Mouse (Mus musculus): ENCODE results near the gene Adi1. TPM values are rescaled to one million over a fixed set of nuclear protein-coding genes. Genes with fewer than 3 reads are reported as not detected.

Gene Adi1
- polyA plus RNA-seq, 1 experiment from 2014 or later: 45.5 TPM

DNA sequence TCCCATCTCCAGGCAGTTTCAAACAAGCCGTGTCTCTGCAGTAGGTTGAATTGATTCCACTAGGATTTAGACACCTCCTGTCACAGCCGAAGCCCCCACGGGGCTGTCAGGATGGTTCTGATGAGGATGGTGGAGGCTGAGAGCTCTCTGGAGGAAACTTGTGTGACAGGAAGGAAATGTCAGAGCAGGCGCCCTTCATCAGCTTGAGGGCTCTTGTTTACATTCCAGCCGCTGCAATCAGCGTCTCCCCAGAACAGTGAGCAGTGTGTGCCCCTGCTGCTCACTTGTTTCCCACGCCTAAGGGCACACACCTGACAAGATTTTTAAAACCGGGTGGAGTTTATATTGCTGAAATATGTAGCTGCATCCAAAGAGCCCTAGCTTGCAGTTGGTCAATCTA lies 7.7 kb upstream of the Adi1 start:
- 59% methylated on average over 8 of the region's 8 CpGs for WGBS
- DNase-seq (ENCODE audit: low spot score): no peak
- Histone ChIP-seq H3K4me1 (replicated peaks) (peaks cover 10% of the 10 kb centered on the region), H3K4me3 (no peak overlapping the region), H3K36me3 (0 out of 2 replicates have a peak, but pooled peaks cover 2% of the 10 kb centered on the region), H3K27me3 (ENCODE audit: insufficient read depth, poor library complexity, severe bottlenecking) (no peaks in the 10 kb centered on the region), H3K9me3 (no peaks in the 10 kb centered on the region), H3K27ac (no peak overlapping the region)

DNA sequence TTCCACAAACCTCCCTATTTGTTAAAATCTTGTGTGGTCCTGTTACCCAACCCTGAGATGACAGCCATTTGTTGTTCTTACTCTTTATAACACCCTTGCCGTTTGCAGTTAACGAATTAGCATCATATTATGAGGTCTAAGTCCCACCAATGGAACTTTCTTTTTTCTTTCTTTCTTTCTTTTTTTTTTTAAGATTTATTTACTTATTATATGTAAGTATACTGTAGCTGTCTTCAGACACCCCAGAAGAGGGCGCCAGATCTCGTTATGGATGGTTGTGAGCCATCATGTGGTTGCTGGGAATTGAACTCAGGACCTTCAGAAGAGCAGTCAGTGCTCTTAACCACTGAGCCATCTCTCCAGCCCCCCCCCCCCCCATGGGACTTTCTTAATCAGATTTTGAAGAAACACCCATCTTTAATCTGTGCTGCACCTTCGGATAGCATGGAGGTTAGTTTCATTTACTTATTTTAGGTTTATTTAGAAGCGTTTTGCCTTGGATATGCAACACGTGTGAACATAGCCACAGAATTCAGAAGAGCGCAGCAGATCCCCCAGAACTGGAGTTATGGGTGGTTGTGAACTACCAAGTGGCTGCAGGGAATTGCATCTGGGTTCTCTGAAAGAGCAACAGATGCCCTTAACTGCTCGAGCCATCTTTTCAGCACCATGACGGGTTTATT lies 852 bp upstream of the Adi1 start:
- 88% methylated on average over 10 of the region's 10 CpGs for WGBS
- DNase-seq (ENCODE audit: low spot score): no peak
- Histone ChIP-seq H3K4me1 (replicated peaks) (peaks cover 18% of the 10 kb centered on the region), H3K27ac (no peak overlapping the region), H3K4me3 (peak overlapping the region; percentile 63; the same call in 1 of the 2 replicates), H3K27me3 (ENCODE audit: insufficient read depth, poor library complexity, severe bottlenecking) (no peaks in the 10 kb centered on the region), H3K9me3 (no peaks in the 10 kb centered on the region), H3K36me3 (peaks cover 17% of the 10 kb centered on the region)

DNA sequence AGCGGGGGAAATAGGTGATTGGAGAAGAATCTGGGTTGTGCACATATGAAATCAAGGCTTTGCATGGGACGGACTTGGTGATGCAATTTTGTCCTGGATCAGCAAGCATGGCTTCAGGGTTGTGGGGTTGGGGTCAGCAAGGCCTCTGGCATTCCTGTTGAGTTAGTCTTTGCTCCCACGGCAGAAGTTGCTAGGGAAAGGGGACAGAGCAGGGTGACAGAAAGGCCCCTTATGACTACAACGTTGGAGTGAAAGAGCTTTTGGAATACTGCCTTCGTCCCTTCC lies 836 bp downstream of the Adi1 start:
- no peak for DNase-seq (ENCODE audit: low spot score)
- no peaks in the 10 kb centered on the region for H3K27me3 ChIP-seq (ENCODE audit: insufficient read depth, poor library complexity, severe bottlenecking)
- no peaks in the 10 kb centered on the region for H3K9me3 ChIP-seq
- H3K27ac ChIP-seq: peak overlapping the region; percentile 94
- peak overlapping the region; percentile 63 for H3K4me3 ChIP-seq
- H3K4me1 ChIP-seq (replicated peaks): peaks cover 18% of the 10 kb centered on the region
- H3K36me3 ChIP-seq: peaks cover 19% of the 10 kb centered on the region
- 64% methylated on average over 5 of the region's 5 CpGs for WGBS

DNA sequence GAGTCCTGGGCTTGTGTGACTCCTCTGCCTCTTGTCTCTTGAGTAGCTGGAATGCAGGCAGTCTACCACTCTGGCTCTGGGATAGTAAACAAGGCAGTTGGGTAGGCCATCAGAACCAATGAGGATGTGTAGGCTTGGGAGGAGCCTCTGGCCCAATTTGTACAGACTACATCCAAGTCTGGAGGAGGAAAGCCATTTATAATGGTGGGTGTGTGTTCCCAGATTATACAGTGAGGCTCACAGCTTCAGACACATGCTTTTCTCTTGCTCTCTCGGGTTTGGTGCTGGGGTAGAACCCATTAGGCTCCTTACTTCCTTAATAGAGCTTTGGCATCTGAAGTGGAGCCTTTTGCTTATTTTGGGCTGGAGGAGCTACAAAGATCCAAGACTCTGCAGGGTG lies 9.6 kb downstream of the Adi1 start:
- H3K27ac ChIP-seq: no peak overlapping the region
- no peaks in the 10 kb centered on the region for H3K9me3 ChIP-seq
- no peak for DNase-seq (ENCODE audit: low spot score)
- no peak overlapping the region for H3K4me3 ChIP-seq
- H3K27me3 ChIP-seq (ENCODE audit: insufficient read depth, poor library complexity, severe bottlenecking): no peaks in the 10 kb centered on the region
- H3K36me3 ChIP-seq: peaks cover 40% of the 10 kb centered on the region
- peaks cover 10% of the 10 kb centered on the region for H3K4me1 ChIP-seq (replicated peaks)
- 86% methylated on average over 1 of the region's 1 CpGs for WGBS

DNA sequence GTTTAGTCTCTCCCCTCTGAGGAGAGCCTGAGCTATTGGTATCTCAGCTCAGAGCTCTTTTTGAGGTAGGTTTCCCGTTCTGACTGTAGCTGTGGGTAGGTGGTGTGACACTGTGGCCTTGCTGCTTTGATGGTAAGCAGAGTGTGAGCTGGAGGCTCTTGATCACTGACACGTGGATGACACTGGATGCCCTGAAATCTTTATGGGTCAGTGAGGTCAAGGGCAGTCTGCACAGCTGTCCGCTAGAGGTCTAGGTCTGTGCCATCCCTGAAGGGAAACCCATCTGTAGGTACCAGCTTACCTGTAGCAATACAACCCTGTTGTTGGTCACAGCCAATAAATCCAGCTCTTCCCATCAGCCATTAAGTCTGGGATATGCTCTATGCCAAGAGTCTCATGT lies 10.7 kb downstream of the Adi1 start:
- H3K27me3 ChIP-seq (ENCODE audit: insufficient read depth, poor library complexity, severe bottlenecking): no peaks in the 10 kb centered on the region
- no peak overlapping the region for H3K4me3 ChIP-seq
- H3K4me1 ChIP-seq (replicated peaks): peaks cover 10% of the 10 kb centered on the region
- H3K27ac ChIP-seq: no peak overlapping the region
- H3K9me3 ChIP-seq: no peaks in the 10 kb centered on the region
- 69% methylated on average over 3 of the region's 3 CpGs for WGBS
- DNase-seq (ENCODE audit: low spot score): no peak
- peaks cover 51% of the 10 kb centered on the region for H3K36me3 ChIP-seq

DNA sequence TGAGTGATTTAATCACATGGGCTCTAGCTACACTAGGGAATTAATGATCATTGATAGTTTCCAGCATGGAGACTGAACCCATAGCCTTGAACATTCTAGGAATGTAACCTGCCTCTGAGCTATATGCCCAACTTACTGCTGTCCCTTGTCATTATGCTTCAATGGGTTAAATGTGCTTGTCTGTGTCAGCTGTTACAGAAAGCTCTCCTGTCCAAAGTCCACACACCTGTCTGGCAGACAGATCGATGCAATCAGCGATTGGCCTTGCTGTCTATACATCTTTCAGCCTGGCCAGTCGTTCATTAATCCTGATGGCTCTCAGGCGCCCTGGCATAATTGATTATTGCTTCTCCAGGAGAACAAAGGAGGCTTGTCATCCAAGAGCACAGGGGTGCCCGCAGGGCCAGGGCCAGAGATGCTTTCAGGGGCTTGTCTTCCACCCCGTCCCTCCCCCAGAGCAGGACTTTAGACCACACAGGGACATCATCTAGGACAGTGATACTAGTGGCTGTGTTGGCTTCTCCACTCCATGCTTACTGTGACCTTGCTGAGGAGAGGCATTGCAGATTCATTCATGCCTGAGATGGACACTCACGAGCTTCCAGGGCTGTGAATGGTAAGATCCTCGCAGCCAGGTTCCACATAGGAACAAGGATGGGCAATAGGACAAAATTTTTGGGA lies 11.3 kb downstream of the Adi1 start:
- Histone ChIP-seq H3K9me3 (no peaks in the 10 kb centered on the region), H3K4me3 (no peak overlapping the region), H3K27ac (peak overlapping the region; percentile 62; the same call in 1 of the 2 replicates), H3K27me3 (ENCODE audit: insufficient read depth, poor library complexity, severe bottlenecking) (no peaks in the 10 kb centered on the region), H3K4me1 (replicated peaks) (peaks cover 10% of the 10 kb centered on the region), H3K36me3 (peaks cover 51% of the 10 kb centered on the region)
- DNase-seq (ENCODE audit: low spot score): no peak
- 61% methylated on average over 8 of the region's 8 CpGs for WGBS

DNA sequence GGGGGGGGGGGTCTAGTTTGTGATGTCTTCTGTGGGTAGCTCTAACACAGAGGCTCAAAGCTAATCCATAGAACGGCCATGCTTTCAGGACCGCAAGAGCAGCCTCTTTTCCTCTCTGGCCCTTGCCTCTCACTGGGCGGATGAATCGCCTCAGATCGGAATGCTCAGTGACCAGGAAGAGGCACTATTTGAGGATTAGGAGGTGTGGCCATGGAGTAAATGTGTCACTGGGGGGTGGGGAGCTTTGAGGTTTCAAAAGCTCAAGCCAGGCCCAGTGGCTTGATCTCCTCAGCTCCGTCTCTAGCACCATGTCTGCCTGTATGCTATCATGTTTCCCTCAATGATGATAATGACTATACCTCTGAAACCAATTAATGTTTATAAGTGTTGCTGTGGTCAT lies 14.0 kb downstream of the Adi1 start:
- H3K27me3 ChIP-seq (ENCODE audit: insufficient read depth, poor library complexity, severe bottlenecking): no peaks in the 10 kb centered on the region
- WGBS: 89% methylated on average over 6 of the region's 6 CpGs

DNA sequence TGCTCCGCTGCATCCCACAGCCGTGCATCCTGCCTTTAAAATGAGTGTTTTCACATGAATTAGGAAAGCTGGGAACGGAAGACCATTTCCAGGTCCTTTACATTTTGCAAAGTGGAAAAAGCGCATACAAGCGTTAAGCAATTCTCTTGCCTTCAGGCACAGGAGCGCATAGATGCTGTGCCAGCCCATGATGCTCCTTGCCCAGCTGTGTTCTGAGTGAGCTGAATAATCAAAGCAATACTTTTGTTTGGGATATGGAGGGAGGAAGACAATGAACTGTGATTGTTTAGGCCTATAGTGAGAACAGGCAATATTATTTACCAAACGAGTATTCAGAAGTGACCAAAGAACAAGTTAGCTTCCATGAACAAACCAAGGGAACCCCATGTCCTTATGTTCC lies 15.7 kb downstream of the Adi1 start:
- 93% methylated on average over 7 of the region's 7 CpGs for WGBS
- Histone ChIP-seq H3K36me3 (peaks cover 62% of the 10 kb centered on the region), H3K27me3 (ENCODE audit: insufficient read depth, poor library complexity, severe bottlenecking) (no peaks in the 10 kb centered on the region)

More for the DNA sequence above, 14.0 kb downstream of the Adi1 start:
- Histone ChIP-seq H3K27ac (no peak overlapping the region), H3K36me3 (peaks cover 49% of the 10 kb centered on the region), H3K4me3 (no peak overlapping the region), H3K4me1 (replicated peaks) (peaks cover 10% of the 10 kb centered on the region), H3K9me3 (no peaks in the 10 kb centered on the region)
- no peak for DNase-seq (ENCODE audit: low spot score)

DNA sequence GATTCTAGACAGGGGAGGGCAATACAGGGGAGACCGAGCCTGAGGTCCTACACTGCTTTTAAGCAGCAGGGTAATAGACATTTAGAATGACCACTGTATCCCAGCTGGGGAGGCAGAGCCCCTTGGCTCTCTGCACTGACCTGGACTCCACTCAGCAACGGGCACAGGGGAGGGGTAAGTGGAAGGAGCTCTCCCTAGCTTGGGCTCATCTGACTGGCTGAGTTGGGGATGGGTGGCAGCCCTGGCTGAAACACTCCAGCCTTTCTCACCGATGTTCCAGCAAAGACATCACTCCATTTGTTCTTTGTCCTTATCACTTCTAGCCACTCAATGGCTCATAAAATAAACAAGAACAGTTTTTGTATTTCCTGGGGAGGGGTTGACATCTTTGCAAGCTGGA lies 18.7 kb downstream of the Adi1 start:
- no peak for DNase-seq (ENCODE audit: low spot score)
- Histone ChIP-seq H3K27ac (no peak overlapping the region), H3K36me3 (peaks cover 66% of the 10 kb centered on the region), H3K9me3 (no peaks in the 10 kb centered on the region), H3K27me3 (ENCODE audit: insufficient read depth, poor library complexity, severe bottlenecking) (no peaks in the 10 kb centered on the region), H3K4me1 (replicated peaks) (peaks cover 7% of the 10 kb centered on the region), H3K4me3 (no peak overlapping the region)
- WGBS: 83% methylated on average over 3 of the region's 3 CpGs

More for the DNA sequence above, 15.7 kb downstream of the Adi1 start:
- Histone ChIP-seq H3K9me3 (no peaks in the 10 kb centered on the region), H3K27ac (no peak overlapping the region), H3K4me3 (no peak overlapping the region), H3K4me1 (replicated peaks) (peaks cover 14% of the 10 kb centered on the region)
- no peak for DNase-seq (ENCODE audit: low spot score)

DNA sequence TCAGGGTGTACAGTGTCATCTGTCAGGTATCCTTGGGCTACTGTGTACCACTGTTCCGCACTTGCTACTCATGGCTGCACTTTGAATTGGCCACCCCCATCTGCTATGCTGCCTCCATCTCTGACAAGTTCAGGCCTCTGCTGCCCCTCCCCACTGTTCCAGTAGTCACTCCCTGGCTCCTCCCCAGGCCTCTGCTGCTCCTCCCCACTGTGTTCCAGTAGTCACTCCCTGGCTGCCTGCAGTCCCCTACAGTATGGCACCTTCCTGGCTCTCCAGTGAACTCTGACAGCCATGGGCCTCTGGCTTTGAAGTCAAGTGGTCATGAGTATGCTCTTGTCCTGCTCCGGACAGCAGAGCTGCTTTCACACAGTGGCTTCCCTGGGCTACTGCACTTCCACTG lies 19.2 kb downstream of the Adi1 start:
- H3K4me3 ChIP-seq: no peak overlapping the region
- 90% methylated on average over 2 of the region's 2 CpGs for WGBS

DNA sequence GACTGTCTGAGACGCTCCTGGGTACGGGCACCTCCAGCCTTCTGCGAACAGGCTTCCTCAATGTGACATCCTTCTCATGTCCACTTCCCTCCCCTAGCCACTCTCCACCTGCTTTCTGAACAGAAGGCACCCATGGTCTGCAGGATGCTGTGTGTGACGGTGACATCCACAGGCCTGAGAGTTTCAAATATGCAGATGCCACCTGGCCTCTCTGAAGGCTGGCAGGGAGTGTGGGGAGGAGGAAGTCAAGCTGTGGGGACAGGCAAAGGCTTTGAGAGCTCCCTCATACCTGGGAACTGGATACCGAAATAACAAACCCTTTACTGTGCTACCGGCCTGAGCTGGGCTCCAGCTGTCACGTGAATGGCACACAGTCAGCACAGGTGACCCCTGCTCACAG lies 19.7 kb downstream of the Adi1 start:
- DNase-seq (ENCODE audit: low spot score): no peak
- peaks cover 56% of the 10 kb centered on the region for H3K36me3 ChIP-seq
- 93% methylated on average over 7 of the region's 7 CpGs for WGBS
- no peak overlapping the region for H3K27ac ChIP-seq
- H3K27me3 ChIP-seq (ENCODE audit: insufficient read depth, poor library complexity, severe bottlenecking): no peaks in the 10 kb centered on the region
- H3K9me3 ChIP-seq: no peaks in the 10 kb centered on the region
- peaks cover 7% of the 10 kb centered on the region for H3K4me1 ChIP-seq (replicated peaks)
- H3K4me3 ChIP-seq: no peak overlapping the region

More for the DNA sequence above, 19.2 kb downstream of the Adi1 start:
- Histone ChIP-seq H3K9me3 (no peaks in the 10 kb centered on the region), H3K27ac (no peak overlapping the region), H3K27me3 (ENCODE audit: insufficient read depth, poor library complexity, severe bottlenecking) (no peaks in the 10 kb centered on the region), H3K4me1 (replicated peaks) (peaks cover 7% of the 10 kb centered on the region), H3K36me3 (peaks cover 61% of the 10 kb centered on the region)
- no peak for DNase-seq (ENCODE audit: low spot score)

DNA sequence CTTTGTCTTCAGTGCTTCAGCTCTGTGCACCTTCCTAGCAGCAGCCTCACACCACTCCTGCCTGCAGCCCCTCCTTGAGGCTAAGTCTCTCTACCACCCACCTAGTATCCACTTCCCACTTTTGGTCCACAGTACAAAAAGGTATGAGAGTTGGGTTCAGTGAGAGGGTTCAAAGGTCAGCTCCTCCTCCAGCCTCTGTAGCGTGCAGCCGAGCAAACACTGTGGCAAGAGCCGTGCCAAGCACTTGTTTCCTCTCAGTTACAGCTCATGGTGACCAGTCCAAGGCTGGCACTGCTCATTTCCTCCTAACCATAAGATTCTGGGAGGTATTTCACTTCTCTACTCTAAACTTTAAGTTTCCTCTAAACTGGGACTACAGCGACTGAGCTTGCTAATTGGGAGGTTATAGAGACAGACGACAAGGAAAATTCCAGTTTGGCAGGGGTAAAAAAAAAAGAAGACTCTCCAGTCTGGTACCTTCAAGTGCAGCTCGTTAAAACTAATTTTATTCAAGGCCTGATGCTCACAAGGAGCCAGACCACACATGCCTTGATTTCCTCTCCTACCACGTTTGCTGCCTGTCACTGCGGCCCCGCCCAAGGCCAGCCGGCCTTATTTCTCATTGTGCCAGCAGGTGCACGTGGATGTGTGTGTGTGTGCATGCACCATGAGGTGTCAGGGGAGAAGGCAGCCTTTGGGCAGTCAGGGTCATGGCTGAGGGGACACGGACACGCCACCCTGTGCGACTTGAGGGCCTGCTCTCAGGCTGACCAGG lies 23.0 kb downstream of the Adi1 start:
- no peaks in the 10 kb centered on the region for H3K9me3 ChIP-seq
- WGBS: 70% methylated on average over 14 of the region's 14 CpGs
- no peak for DNase-seq (ENCODE audit: low spot score)
- no peak overlapping the region for H3K27ac ChIP-seq
- H3K27me3 ChIP-seq (ENCODE audit: insufficient read depth, poor library complexity, severe bottlenecking): peaks cover 29% of the 10 kb centered on the region
- H3K36me3 ChIP-seq: peaks cover 35% of the 10 kb centered on the region
- peaks cover 16% of the 10 kb centered on the region for H3K4me1 ChIP-seq (replicated peaks)
- no peak overlapping the region for H3K4me3 ChIP-seq

DNA sequence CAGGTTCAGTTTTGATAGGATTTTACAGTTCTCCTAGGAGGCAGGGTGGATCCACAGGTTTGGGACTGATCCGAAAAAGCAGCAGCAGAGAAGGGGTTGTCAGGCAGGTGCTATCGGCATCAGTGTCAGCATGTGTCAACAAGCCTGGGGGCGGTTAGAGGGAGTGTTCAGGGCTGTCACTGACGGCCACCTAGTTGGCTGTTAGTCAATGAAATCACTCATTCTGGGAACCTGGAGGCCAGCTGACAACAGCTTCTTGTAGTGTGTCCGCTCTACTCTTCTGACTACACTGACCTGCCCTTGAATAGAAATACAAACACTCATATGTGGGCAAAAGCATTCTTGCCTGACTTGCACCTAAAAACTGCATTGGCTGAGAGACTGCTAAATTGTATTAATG lies 24.1 kb downstream of the Adi1 start:
- Histone ChIP-seq H3K4me1 (replicated peaks) (peaks cover 19% of the 10 kb centered on the region), H3K27me3 (ENCODE audit: insufficient read depth, poor library complexity, severe bottlenecking) (peaks cover 38% of the 10 kb centered on the region), H3K9me3 (no peaks in the 10 kb centered on the region), H3K4me3 (no peak overlapping the region), H3K27ac (no peak overlapping the region), H3K36me3 (peaks cover 29% of the 10 kb centered on the region)
- WGBS: 73% methylated on average over 5 of the region's 5 CpGs
- no peak for DNase-seq (ENCODE audit: low spot score)
